Mouse (Mus musculus): ENCODE data around the gene Speer4b. TPM values are rescaled to one million over a fixed set of nuclear protein-coding genes. Genes with fewer than 3 reads are reported as not detected.
"Not testable (repeated sequence)": the region's sequence is repeated elsewhere in the genome, so short reads cannot be mapped to it uniquely, and the experiment has no call there.

Gene Speer4b
- not detected for total RNA-seq (2021)

GRCm38 (mm10) chr5:27501338-27501737 lies at the start of gene Speer4b:
Speer4b (minus strand) TSS chr5:27501438.
- DNase-seq (ENCODE audit: low spot score in 2 of 2); intact Hi-C loops (cut with DNase I): not testable (repeated sequence)

GRCm38 (mm10) chr5:27549291-27549690 lies 48.1 kb upstream of the Speer4b start:
- DNase-seq (ENCODE audit: low spot score in 2 of 2): no peak
- intact Hi-C loops (cut with DNase I): no loop called here

GRCm38 (mm10) chr5:27544816-27545270 lies 43.6 kb upstream of the Speer4b start:
- intact Hi-C loops (cut with DNase I): loop anchor here (1.0 kb wide), 1 partner anchor 470 kb away; no protein-coding TSS in a partner anchor
- peak; percentile 41 to 74 for DNase-seq (ENCODE audit: low spot score in 2 of 2)

GRCm38 (mm10) chr5:27526906-27527305 lies 25.7 kb upstream of the Speer4b start:
- intact Hi-C loops (cut with DNase I): no loop called here
- no peak for DNase-seq (ENCODE audit: low spot score in 2 of 2)

- intact Hi-C loops (cut with DNase I): no loop called here
- no peak for DNase-seq (ENCODE audit: low spot score in 2 of 2)
Observed at GRCm38 (mm10) chr5:27518716-27519115, 17.5 kb upstream of the Speer4b start.

- DNase-seq (ENCODE audit: low spot score in 2 of 2): no peak
- intact Hi-C loops (cut with DNase I): no loop called here
Observed at GRCm38 (mm10) chr5:27490942-27491341, 10.3 kb downstream of the Speer4b start.

GRCm38 (mm10) chr5:27486138-27486537 lies 15.1 kb downstream of the Speer4b start:
- intact Hi-C loops (cut with DNase I): no loop called here
- no peak for DNase-seq (ENCODE audit: low spot score in 2 of 2)

GRCm38 (mm10) chr5:27481706-27482105 lies 19.5 kb downstream of the Speer4b start:
- DNase-seq (ENCODE audit: low spot score in 2 of 2): no peak

GRCm38 (mm10) chr5:27474964-27475465 lies 26.2 kb downstream of the Speer4b start:
- peak in 1 of 2 experiments; percentile 28 for DNase-seq (ENCODE audit: low spot score in 2 of 2)
- intact Hi-C loops (cut with DNase I): no loop called here

More at GRCm38 (mm10) chr5:27481706-27482105, 19.5 kb downstream of the Speer4b start:
- intact Hi-C loops (cut with DNase I): no loop called here

- intact Hi-C loops (cut with DNase I): no loop called here
- no peak for DNase-seq (ENCODE audit: low spot score in 2 of 2)
Observed at GRCm38 (mm10) chr5:27457686-27458085, 43.6 kb downstream of the Speer4b start.

- intact Hi-C loops (cut with DNase I): no loop called here
- peak; percentile 17 to 43 for DNase-seq (ENCODE audit: low spot score in 2 of 2)
Observed at GRCm38 (mm10) chr5:27456981-27457380, 44.3 kb downstream of the Speer4b start.

- no peak for DNase-seq (ENCODE audit: low spot score in 2 of 2)
- intact Hi-C loops (cut with DNase I): no loop called here
Observed at GRCm38 (mm10) chr5:27454386-27454785, 46.9 kb downstream of the Speer4b start.

GRCm38 (mm10) chr5:27453201-27453845 lies 47.9 kb downstream of the Speer4b start:
- intact Hi-C loops (cut with DNase I): no loop called here
- DNase-seq (ENCODE audit: low spot score in 2 of 2): no peak

All from left cerebral cortex, postnatal 25 days (tissue).